Mouse (Mus musculus) heart, postnatal 4 days (tissue): ENCODE measurements at regions not wholly inside any gene's neighbourhood (a gene's known extent, or its start where the extent isn't known, plus 50 kb on each side); places are given as distances from the start of the nearest gene placed in this dataset.

ENCODE experiments used
- DNase-seq: peaks from one replicate; pipeline ENCODE4 v3.0.0; 2021

- peak; percentile 64 for DNase-seq
These were observed 101.3 kb downstream of the Tmco5 start for GRCm38 (mm10) chr2:116979561-116980391.

- no peak for DNase-seq
These were observed 102.2 kb downstream of the Tmco5 start for GRCm38 (mm10) chr2:116980692-116981091.

- DNase-seq: no peak
These were observed 104.9 kb downstream of the Tmco5 start for GRCm38 (mm10) chr2:116983351-116983750.

- no peak for DNase-seq
These were observed 105.4 kb downstream of the Tmco5 start for GRCm38 (mm10) chr2:116983821-116984351.

- DNase-seq: no peak
These were observed 106.1 kb downstream of the Tmco5 start for GRCm38 (mm10) chr2:116984597-116984996.

GRCm38 (mm10) chr2:116985549-116985948 is 107.1 kb downstream of the Tmco5 start:
- DNase-seq: no peak

- no peak for DNase-seq
These were observed 110.6 kb downstream of the Tmco5 start for GRCm38 (mm10) chr2:116988953-116989674.

- no peak for DNase-seq
These were observed 111.6 kb downstream of the Tmco5 start for GRCm38 (mm10) chr2:116990106-116990505.

- DNase-seq: no peak
These were observed 113.1 kb downstream of the Tmco5 start for GRCm38 (mm10) chr2:116991561-116992042.

- DNase-seq: no peak
These were observed 115.2 kb downstream of the Tmco5 start for GRCm38 (mm10) chr2:116993724-116994123.

GRCm38 (mm10) chr2:116996302-116996701 is 117.8 kb downstream of the Tmco5 start:
- DNase-seq: no peak

GRCm38 (mm10) chr2:116998822-116999221 is 120.3 kb downstream of the Tmco5 start:
- no peak for DNase-seq

- no peak for DNase-seq
These were observed 121.1 kb downstream of the Tmco5 start for GRCm38 (mm10) chr2:116999592-116999991.

- DNase-seq: no peak
These were observed 117.2 kb upstream of the Spred1 start for GRCm38 (mm10) chr2:117003976-117004375.

- DNase-seq: no peak
These were observed 114.3 kb upstream of the Spred1 start for GRCm38 (mm10) chr2:117006846-117007245.

- DNase-seq: no peak
These were observed 112.3 kb upstream of the Spred1 start for GRCm38 (mm10) chr2:117008922-117009321.

GRCm38 (mm10) chr2:117010001-117010400 is 111.2 kb upstream of the Spred1 start:
- no peak for DNase-seq

GRCm38 (mm10) chr2:117010942-117011341 is 110.2 kb upstream of the Spred1 start:
- no peak for DNase-seq

GRCm38 (mm10) chr2:117017921-117018651 is 103.1 kb upstream of the Spred1 start:
- DNase-seq: peak; percentile 50

- DNase-seq: peak; percentile 80
These were observed 102.1 kb upstream of the Spred1 start for GRCm38 (mm10) chr2:117018917-117019538.

- no peak for DNase-seq
These were observed 101.6 kb upstream of the Spred1 start for GRCm38 (mm10) chr2:117019552-117019951.

- no peak for DNase-seq
These were observed 99.4 kb upstream of the Spred1 start for GRCm38 (mm10) chr2:117021787-117022186.
